Mouse (Mus musculus) spleen, postnatal 36 days (tissue): ENCODE measurements around the gene Ttc37.

Experiments
- DNase-seq, 2 experiments: peaks; one replicate each; pipeline ENCODE4 v3.0.0; 2022; ENCODE audit warnings: low spot score in 2 of 2, mixed read lengths in 1 of 2

The Ttc37 gene

DNA sequence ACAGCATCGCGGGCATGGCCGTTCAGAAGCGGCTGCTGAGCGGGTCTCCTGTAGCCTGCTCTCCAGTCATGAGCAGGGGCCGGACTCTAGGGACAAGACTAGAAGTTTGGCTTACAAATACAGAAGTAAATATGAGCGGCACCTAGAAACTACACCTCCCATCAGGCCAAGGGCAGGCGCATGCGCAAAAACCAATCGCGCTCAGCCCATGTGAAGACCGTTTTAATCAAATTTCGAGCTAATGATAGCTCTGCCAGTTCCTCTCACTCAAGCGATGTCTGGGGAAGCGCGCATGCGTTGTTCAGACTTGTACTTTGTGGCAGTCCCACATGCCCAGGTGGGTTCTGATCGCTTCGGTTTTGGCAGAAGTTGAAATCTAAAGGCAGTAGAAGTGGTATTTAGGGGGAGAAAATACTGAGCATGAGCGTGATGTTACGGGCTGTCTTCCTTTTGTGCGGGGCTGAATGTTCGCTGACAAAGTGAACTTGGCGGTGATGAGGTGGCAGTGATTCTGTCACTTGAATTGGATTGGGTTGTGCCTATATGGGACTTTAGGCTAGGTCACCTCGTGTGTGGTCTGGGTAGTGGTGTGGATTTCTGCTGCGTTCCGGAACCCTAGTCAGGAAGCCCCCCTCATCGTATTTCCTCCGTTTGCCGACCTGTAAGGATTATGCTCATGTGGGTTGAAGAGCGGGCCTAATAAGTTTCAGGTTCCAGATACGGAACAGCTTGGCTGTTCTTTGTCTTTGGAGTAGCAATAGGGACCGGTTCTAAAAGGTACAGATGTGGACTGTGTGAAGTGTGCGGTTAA, at the start of gene Ttc37, which contains the start of gene Arsk:
Ttc37 (plus strand) TSS at position 242 of the 811 bp plus-strand sequence.
Arsk (minus strand) TSS at position 168 of the 811 bp plus-strand sequence.
- DNase-seq: peak; percentile 95 to 97

DNA sequence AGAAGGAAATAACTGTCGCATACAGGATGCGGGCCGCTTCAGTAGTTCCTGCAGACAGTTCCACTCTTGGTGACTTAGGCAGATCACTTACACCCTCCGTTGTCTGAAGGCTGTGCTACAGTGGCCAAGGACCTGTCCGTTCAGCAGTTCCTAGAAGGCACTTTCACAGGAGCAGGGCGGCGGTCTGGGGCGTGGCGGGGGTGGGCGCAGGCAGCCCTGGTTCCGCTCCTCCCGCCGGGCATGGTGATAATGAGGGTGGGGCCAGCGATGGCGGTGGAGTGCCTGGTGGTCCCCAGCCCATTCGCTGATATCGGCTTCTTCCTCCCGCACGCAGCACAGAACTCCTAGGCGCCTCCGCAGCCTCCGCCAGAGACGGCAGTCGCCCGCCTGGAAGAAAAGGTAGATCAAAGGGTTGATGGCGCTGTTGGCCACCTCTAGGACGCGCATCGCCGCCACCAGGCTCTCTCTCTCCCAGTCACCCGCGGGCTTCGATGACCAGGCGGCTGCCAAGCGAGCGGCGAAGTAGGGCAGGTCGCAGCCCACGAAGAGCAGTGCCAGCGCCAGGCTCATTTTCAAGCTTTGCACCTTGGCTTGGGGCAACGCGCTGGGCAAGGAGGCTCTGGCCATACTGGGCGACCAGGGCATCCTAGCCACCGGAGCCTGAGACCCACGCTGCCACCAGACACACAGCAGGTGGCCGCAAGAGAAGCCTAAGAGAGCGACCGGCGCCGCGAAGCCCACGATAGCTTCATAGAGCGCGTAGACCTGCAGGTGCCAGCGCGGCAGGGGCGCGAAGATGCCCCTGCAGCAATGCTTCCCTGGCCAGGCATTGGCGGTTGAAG, 42.9 kb upstream of the Ttc37 start:
- DNase-seq: peak; percentile 51 to 53

DNA sequence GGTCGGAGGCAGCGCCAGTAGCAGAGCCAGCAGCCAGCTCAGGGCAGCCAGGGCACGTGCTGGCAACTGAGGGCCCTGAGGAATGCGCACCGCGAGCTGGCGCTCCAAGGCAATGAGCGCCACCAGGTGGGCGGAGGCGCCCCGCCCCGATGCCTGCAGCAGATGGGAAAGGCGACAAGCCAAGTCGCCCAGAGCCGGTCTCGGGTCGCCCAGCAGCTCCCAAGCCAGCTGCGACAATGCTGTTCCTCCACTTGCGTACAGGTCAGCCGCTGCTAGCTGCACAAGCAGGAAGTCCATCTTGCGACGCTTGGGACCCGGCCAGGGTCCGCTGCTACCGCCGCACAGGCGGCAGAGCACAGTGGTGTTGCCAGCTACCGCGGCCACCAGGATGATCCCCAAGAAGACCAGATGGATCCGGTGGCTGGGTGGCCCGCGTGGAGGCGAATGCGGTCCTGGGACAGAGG, 42.2 kb upstream of the Ttc37 start:
- peak; percentile 68 to 69 for DNase-seq

DNA sequence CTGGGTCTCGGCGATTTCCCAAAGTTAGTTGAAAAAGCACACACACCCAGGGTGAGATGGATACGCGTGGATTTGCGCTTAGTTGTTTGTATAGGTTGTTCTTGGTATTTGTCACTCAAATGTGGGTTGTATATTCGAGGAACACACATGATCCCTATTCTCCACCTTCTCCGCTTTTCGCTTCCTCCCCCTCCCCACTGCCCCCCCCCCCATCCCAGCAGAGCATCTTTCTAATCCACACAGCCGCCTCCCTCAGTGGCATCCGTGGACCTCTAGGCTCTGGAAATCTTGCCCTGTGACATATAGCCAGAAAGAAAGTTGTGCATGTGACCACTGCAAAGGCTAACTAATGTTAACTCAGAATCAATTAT, 41.7 kb upstream of the Ttc37 start, which contains the start of gene Gpr150:
Gpr150 (minus strand) TSS at position 101 of the 371 bp plus-strand sequence.
- DNase-seq: no peak

DNA sequence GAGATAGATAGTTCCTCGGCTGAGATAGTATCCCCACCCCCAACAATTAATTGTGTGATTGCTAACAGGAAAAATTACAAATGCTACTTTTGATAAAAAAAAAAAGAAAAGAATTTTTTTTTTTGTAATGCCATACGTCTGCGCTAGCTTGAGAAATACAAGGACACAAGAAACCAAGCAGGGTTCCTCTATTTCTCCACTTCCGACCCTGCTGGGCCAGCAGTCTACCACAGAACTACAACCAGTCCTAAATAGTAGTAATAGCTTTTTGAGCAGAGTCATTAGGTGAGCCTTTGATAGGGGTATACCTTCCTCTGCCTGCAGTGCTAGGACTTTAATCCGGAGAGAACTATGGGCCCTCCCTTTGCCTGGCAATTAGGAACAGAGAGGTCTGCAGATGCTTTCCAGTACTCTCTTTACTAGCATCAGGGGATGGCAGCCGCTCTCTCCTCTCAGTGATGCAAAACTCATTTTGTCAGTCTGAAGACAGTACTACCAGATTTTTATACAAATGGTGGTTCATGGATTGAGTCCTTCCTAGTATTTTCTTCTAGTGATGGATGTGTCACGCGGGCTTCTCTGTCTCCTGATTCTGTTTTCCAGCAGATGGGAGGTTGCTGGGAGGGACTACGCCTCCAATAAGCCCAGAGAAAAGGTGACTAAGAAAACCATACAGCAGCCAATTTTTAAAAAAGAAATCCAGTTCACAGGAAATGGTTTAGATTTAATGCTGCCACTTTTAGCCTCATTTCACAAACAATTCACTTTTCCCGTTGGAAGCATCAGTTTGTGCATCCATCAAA, 41.1 kb upstream of the Ttc37 start:
- no peak for DNase-seq

DNA sequence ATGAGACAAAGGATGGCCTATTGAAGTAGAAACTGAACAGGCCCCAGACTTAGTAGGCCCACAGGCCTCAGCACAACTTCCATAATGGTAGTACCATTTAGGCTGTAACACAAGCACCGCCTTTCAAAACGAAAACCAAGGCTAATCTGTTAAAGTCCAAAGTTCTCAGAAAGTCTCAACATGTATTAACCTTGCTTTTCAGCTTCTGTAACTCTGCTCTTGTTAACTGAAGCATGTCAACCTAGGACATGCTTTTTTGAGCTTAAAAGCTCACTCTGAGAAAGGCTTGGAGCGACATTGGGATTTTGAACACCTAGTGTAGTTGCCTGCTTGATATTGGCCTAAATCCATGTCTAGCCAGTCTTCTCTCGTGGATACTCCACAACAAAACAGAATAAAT, 38.9 kb upstream of the Ttc37 start:
- no peak for DNase-seq

DNA sequence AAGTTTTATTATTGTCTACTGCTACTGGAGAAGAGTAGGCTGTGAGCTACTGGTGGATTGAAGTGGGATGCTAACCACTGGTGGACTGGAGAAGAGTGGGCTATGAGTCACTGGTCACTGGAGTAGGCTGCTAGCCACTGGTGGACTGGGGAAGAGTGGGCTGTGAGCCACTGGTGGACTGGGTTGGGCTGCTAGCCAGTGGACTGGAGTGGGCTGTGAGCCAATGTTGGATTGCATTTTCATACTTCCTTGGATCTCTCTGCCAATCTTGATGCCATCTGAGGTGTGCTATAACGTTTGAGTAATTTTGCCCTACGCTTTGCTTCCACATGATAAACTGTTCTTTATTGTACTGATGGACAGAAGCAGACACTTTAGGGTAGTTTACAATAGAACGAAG, 36.4 kb upstream of the Ttc37 start:
- DNase-seq: no peak

DNA sequence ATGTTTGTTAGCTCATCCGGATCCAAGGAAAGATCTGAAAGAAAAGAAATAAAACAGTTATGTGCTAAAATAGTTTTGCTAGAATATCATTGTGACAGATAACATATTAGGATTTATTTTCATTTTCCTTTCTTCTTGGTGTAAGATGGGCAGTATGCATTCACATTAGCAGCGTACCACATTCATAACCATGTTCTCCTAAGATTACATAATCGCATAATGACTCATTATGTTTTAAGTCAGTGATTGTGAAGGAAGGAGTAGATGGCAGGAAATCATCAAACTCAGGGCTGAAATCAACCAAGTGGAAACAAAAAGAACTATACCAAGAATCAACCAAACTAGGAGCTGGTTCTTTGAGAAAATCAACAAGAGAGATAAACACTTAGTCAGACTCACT, 36.0 kb upstream of the Ttc37 start:
- no peak for DNase-seq

DNA sequence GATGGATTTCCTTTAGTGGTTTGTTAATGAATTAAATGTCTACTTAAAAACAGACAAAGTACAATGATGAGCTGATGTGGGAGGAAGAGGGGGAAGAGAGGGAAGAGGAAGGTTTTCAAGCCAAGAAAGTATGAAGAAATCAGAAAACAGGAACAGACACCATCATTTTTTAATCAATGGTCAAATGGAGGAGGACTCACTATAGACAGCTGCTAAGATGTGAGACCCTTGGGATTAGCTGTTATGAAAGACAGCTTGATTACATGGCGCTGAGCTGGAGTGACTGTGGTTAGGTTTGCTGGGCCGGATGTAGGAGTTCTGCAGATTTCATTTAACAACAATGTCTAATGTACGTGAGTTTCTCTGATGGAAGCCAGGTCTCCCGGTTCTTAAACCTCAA, 35.0 kb upstream of the Ttc37 start:
- no peak for DNase-seq

DNA sequence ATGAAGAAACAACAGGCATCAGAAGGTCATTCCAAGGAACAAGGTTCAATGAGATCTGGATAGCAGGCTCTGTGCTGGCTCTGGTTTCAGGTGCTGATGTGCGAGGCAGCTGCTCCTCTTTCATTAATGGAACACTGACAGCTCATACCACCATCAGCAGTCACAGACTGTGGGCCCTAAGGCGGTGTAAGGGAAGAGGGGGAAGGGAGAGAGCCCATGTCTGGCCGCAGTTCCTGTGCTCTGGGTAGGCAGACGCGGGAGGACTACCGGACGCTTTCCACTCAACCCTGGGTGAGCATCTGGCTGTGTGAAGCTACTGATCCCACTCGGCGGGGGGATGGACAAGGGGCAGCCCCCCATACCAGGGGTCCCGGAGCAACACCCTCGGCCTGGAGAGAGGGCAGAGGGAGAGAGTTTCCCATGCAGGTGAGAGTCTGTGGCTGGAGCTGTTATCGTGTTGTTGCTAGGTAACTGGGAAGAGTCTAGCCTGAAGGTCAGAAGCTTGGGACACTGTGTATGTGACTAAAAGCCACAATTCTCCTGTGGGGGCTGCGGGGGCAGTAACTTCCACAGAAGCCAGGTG, 34.1 kb upstream of the Ttc37 start:
- DNase-seq: no peak

DNA sequence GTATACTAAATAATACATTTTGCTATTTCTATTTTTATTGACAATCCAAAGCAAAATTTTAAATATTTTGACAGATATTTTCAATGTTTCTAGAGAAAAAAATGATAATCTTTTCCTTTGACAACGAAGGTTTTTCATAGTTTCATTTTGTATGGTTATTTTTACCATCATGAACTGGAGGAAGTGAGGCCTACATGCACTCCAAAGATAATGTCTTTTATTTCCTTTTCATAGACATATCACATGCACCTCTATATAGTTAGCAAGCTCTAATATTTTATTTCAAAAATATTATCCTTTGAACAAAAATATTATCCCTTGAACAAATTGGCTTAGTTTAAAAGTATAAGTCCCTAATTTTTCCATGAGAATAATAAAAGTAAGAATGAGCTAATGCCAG, 24.2 kb upstream of the Ttc37 start:
- DNase-seq: no peak

DNA sequence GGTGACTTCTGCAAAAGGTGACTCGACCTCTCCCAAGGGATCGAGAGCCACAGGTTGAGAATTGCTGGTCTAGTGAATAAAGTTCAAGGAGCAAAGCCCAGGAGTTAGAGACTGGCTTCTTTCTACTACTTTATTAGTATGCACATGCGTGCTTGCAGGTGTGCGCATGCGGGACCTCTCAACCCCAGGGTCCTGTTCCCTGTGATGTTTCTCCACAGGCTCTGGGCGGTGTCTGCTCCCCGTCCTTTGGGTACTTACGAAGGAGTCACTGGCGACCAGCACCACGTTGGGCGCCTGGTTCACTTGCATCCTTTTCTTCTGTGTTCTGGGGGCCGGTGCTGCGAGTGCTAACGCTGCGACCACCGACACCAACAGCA, 430 bp upstream of the Ttc37 start:
- DNase-seq: peak; percentile 57 to 62

DNA sequence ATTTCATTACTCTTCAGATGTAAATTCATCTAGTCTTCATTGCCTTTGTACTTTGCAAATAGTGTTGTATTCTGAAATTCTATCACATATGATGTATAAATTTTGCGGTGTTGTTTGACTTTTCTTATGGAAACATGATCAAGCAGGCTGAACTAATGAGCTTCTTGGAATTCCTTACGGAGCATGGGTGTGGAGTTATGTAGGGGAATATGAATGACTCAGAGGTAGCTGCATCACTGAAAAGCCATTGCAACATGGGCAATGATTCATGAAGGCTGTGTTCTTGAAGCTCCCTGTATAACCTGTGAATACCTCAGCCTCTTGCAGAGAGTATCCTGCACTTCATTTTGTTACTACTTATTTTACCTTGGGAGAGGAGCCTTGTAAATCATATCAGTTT, 3.5 kb downstream of the Ttc37 start:
- DNase-seq: no peak

DNA sequence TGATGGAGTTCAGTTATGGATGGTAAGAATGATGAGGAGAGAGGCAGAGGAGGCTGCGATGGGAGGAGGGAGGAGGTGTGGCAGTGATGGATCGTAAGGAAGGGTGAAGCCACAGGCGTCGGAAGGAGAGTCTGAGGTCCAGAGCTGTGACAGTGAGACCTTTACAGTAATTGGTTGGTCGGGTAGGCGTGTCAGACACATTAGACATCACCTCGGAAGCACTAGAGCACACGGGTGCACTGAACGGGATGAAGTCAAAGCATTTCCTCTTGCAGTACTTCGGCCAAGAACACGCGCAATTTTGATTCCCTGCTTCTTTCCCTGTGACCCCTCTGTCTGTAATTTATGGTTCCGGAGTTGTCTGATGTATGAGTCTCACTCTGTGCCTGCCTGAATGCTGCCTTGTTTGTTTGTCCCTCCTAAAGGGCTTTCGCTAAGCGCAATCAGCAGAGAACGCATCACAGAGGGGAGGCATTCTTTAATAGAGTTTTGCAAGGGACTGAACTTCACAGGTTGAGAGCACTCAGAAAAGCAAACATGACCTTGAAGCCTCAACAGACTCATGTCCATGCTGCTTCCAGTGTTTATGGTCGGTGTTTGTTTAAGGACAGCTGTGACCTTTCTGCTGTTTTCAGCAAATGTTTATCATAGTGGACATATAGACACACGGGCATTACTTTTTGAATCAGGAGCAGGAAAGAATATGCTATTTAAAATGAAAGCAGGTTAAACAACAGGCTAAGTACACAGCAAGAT, 10.7 kb downstream of the Ttc37 start:
- DNase-seq: no peak

DNA sequence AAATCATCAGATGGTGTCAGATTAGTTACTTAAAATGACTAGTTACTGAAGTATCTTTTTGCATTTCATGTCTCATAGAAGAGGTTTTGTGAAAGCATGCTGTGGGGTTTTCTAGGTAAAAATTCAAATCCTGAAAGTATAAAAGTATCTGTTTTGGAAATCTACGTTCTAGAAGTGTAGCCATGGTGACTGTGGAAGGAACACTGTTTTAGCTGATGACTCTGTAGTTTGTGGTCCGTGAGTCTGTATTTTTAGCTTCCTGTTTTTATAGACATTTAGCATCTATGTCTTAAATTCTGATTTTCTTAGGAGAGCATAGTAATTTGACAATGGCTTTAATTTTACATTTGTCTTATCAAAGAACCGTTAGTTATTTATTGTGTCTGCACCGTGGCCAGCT, 30.3 kb downstream of the Ttc37 start:
- DNase-seq: no peak

DNA sequence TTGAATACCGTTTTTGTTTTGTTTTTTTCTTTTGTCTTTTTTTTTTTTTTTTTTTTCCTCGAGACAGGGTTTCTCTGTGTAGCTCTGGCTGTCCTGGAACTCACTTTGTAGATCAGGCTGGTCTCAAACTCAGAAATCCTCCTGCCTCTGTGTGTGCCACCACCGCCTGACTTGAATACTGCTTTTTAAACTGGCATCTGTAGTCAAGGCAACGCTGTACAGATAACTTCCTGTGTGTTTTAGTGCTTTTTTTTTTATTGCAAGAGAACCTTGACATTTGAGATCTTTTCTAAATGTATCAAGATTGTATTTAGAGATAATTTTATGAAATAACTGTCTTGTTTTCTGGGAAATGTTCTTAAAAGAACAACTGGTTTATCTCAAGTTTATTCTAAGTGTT, 33.9 kb downstream of the Ttc37 start:
- DNase-seq: no peak

DNA sequence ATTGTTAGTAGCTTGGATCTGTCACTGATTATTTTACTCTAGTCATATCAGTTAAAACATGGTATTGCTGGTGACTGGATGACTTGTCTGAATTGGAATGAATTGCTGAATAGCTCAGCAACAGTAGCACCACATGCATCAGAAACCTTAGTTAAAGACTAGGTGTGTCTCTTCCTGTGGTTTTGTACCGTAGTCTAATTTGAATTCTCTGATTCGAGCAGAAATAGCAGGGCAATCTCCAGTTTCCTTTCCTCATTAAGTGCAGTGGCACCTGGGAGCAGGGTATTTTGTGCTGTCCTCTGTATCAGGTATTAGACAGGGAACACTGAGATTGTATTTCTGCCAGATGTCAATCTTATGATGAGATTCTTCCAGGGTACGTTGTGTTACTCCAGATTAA, 40.3 kb downstream of the Ttc37 start:
- peak; percentile 14 to 27 for DNase-seq

DNA sequence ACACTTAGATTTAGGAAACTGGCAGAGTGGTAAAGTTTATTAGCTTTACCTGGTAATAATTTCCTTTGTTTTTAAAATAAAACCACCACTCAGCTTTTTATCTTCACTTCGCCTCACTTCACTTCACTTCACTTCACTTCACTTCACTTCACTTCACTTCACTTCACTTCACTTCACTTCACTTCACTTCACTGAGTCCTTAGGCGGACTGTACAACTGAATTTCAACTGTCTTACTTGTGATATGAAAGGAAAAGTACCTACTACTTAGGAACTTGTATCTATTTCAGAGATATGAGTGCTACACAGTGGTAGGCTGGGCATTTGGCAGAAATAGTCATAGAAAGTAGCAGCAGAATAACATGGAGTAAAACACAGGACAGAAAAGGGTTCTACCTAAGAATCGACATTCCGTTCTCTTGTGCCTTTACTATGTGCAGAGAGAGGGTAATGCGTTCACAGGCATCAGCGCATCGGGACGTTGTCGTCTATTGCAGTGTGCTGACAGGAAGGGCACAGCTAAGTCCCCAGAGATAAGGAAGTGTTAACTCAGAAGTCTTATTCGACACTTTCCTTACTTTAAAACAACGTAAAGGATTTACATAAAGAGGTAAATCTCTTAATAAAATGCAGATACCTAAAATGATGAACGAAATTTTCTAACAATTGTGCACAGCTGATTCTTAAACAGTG, 42.7 kb downstream of the Ttc37 start:
- no peak for DNase-seq

DNA sequence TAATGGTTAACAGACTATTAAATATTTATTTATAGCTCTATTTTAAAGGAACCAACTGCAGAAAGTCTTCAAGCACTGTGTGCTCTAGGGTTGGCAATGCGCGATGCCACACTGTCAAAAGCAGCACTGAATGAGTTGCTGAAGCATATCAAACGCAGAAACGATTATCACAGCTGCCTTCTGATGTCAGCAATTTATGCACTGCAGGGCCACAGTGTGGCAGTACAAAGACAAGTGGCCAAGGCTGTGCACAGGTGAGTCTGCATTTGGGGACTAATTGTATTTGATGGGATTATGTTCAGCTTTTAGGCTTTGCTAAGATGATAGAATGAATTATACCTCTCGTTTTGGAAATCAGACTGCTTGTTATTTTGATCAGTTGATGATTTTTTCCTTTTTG, 51.9 kb downstream of the Ttc37 start:
- no peak for DNase-seq

DNA sequence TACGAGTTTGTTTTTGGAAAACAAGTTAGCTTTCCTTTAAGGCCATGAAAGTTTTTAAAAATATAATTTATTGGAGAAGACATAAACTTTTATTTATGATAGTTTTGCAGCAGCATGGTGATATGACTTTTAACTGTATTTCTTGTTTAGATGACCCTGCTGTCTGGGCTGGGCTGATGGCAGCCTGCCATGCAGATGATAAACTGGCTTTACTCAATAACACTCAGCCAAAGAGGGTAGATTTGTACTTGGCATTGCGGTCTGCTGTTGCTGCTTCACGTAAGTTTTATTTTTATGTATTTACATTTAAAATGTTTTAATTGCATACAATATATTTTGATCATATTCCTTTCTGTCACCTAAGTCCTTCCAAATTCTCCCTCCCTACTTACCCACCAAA, 58.6 kb downstream of the Ttc37 start:
- DNase-seq: no peak
